Mouse (Mus musculus) spleen, postnatal 4 days (tissue): Measurements from ENCODE around the gene Kiss1r.
A peak's percentile ranks its signal among the peaks of the same experiment; 100 is the strongest.

Experiments
- DNase-seq, 2 experiments: peaks; one replicate each; pipeline ENCODE4 v3.0.0; 2022; ENCODE audit warnings: low spot score in 2 of 2

Kiss1r gene

DNA sequence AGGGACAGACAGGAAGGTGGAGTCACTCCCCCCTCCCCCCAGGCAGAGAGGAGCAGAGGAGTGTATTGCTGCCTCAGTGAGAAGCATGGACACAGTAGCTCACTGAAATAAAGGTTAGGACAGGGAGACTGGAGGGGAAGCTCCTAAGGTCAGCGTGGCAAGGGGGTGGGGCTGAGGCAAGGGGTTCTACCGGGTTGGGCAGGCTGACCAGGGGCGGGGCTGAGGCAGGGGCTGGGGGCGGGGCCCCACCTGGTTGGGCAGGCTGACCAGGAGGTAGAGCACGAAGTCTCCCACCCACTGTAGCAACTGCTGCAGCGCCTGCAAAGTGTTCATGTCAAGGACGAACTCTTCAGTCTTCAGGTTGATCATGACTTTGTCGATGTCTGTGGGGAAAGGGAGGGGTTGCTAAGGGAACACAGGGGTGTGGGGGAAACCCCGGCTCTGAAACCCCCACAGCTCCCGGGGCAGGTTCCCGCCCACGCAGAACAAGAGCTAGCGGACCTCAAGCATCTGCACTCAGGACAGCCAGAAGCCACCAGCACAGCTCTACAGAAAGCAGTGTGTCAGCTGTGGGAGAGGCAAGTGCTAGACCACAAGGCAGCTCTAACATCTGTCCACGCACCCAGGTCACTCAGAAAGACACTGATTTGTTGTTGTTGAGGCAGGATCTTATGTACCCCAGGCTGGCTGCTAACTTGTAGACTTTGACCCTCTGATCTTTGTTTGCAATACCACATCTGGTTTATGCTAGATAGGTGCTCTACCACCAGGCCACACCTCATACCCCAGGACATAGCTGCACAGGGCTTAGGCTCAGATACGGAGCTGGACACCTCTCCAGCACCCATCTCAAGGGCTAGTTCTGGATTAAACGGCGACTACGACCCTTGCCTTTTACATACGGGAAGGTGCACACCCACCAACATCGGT, 19.2 kb upstream of the Kiss1r start:
- no peak for DNase-seq

DNA sequence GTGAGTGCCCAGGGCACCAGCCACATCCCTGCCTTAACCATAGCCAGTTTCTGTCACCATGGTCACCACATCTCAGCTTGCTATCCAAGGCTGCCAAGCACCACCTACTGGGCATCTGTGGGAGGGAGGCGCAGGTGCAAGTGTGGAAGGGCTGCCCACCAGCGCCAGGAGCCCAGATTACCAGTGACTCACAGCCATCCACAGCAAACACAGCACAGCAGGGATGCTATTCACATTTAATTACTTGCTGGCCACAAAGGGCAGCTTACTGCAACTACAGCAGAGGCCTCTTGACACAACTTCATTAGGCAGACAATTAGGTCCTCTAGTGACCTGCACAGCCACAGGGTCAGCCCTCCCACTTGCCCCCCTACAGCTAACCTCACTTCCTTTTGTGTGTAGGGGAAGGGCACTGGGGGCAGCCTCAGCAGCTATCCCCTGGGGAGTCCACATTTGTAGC, 15.8 kb upstream of the Kiss1r start:
- DNase-seq = no peak

DNA sequence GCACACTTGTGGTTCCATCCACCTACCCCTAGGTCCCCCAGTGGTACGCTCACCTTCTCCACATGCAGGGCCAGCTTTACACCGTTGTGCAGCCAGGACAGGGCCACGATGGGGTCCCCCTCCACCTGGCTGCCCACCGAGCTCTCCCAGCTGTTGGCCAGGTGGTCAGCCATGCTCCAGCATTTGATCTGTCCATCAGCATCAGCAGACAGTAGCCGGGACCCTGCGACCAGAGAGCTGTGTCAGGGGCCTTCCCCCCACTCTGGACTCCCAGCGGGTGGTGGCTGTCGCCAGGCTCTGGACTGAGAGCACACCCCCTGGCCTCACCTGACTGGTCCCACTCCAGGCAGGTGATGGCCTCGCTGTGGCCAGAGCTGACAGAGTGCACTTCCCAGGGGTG, 10.1 kb upstream of the Kiss1r start:
- DNase-seq = no peak

DNA sequence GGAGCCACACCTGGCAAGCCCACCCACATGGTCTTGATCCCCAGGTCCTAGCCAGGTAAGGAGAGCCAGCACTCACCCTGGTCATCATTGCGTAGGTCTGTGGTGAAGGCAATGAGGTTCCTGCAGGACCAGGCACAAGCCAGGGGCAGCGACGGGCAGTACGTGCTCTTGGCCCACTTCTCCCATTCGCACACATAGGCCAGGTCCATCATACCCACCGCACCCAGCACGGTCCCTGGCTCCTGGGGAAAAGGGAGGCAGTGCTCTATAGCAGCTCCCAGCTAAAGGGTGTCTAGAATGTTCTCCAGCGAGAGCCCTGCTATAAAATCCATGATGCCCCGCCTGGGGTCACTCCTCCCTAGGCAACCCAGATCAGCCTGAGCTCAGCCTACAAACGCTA, 9.4 kb upstream of the Kiss1r start:
- no peak for DNase-seq

DNA sequence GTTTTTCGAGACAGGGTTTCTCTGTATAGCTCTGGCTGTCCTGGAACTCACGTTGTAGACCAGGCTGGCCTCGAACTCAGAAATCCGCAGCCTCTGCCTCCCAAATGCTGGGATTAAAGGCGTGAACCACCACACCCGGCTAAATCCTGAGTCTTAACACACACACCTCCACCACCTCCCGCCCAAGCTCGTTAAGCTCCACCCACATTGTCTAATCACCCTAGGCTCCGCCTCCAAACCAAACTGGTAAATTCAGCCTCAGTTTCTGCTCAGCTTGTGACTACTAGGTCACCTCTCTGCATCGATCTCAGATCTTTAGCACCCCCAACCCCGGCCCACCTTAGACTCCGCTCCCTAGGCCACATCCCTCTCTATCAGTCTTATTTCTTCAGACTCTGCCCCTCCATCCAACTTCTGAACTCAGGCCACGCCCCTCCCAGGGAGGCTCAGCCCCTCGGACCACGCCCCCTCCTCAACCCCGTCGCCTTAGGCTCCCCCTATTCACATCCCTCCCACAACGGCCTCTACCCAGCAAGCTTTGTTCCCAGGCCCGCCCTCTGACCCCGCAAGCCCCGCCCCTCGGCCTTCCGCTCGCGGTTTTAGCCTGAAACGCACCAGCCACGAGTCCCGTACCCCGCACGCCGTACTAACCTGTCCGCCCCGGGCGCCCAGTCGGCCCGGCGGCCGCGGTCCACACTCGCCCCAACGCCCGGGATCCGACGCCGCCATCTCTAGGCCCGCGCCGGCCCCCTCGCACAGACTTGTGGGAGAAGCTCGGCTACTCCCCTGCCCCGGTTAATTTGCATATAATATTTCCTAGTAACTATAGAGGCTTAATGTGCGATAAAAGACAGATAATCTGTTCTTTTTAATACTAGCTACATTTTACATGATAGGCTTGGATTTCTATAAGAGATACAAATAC, 8.3 kb upstream of the Kiss1r start, which contains the start of gene Med16:
TSS of gene Med16 (minus strand) at position 757 of the 925 bp plus-strand sequence.
- peak; percentile 96 to 97 for DNase-seq

DNA sequence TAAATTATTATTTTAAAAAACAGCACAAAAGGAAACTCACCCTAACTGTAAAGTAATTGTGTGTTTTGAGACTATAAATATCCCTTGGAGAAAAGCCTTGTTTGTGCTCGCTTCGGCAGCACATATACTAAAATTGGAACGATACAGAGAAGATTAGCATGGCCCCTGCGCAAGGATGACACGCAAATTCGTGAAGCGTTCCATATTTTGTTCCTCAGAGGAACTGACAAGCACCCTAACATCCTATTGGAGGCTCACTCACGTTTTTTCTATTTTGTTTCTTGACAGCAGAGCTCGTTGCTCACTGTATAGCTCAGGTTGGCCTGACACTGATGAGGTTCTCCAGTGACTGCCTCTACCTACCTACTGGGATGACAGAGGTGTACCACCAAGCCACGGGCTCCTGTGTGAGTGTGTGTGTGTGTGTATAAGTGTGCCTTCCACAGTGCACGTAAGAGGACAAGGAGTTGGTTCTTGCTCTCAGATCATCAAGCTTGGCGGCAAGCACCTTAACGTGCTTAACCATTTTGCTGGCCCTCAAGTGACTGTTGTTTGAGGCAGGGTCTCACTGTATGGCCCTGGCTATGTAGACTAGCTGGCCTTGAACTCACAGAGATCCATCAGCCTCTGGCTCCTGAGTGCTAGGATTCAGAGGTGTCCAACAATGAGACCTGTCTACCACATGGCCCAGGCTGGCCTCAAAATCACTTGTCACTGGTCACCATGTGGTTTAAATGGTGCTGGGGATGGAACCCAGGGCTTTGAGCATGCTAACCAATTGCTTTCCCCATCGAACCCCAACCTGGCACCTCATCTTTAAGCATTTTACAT, 7.5 kb upstream of the Kiss1r start:
- no peak for DNase-seq

DNA sequence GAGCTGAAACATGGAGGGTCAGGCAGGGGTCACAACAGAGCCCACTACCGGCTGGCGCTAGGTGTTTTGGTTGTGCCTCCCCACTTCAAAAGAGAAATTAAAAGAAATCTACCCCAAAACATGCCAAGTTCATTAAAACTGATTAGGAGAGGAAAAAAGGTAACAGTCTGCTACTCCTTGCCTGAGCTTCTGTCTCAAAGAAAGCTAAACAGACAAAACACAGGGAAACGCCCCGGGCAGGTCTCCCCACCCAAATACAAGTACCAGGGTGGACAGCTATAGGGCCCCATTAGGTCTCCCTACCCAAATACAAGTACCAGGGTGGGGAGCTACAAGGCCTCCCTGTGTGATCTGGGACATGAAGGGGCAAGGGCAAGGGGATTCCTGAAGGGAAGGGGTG, 6.2 kb upstream of the Kiss1r start, which contains the start of gene Gm26602:
TSS of gene Gm26602 (plus strand) at position 301 of the 400 bp plus-strand sequence.
- DNase-seq = no peak

DNA sequence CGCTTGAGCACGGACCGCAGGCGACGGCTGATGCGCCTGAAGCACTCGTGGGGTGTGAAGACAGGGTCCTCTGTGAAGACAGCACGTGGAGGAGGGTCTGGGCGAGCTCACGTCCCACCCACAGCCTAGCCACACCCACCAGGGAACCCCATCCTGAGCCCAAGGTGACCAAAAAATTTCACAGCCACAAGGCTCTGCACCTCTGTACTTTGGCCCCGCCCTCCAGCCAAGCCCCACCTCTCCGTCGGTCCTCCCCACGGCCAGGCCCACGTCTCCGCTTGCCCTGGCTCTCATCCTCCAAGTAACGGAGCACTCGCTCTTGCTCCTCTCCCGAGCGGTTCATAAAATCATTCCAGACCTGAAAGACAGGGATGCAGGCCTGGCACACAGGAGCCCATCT, 4.4 kb upstream of the Kiss1r start:
- DNase-seq = peak in 1 of 2 experiments; percentile 23

DNA sequence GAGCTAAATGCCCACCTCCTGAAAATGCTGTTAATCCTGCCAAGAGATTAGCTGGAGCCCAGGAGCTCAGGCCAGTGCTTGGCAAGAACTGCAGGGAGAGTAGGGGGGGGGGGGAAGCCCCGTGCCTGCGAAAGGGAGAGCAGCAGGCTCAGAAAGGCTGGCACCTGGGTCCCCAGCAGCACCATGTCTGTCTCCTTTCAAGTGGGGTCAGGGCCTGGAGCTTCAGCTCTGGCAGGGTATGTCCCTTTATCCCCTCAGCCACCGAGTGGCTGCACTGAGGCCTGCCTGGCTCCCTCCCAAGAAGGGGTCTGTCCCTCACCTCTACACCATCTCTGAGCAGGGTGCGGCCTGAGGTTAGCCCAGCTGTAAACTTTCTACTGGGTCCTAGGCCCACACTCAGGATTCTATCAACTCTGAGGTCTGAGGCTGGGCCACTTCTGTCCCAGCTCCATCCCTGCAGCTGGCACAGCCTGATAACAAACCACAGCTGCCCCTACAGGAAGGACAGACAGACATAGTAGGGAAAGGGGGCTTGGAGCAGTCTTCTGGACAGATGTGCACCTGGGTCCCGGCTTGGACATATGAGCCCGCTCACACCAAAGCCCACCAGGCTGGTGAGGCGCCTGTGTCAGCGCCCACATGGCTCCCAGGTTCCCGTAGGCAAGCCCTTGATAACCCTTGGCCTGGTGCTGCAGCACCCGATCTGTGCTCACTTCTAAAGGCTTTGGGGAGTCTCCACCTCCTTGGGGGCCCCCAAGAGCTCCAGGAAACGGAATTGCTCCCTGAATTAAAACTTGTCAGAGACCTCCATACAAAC, 2.4 kb upstream of the Kiss1r start:
- peak in 1 of 2 experiments; percentile 46 for DNase-seq

DNA sequence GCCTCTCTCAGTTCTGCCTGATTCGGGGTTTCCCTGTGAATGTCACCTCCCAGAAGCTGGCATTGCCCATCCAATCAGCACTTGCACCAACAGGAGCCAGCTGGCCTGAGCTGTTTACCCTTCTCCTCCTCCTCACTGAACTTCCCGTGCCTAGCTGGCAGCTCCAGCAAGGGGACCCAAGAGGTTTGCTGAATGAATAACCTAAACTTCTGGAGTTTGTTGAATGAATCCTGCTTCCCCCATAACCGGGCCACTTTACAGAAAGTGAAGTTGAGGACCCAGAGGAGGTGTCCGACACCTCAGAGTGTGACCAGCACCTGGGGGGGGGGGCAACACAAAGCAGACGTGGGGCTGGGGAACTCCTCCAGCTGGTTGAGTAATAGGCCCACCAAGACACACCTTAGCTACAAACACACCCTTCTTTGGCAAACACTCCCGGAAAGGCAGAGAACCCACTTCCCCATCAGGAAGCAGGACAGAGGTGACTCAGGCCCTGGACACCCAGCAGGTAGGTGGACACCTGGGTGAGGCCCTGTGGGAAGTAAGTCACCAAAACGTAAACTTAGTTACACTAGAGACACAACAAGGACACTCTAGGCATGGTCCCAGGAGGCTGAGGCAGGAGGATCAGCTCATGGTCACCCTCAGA, 1.7 kb upstream of the Kiss1r start:
- no peak for DNase-seq

DNA sequence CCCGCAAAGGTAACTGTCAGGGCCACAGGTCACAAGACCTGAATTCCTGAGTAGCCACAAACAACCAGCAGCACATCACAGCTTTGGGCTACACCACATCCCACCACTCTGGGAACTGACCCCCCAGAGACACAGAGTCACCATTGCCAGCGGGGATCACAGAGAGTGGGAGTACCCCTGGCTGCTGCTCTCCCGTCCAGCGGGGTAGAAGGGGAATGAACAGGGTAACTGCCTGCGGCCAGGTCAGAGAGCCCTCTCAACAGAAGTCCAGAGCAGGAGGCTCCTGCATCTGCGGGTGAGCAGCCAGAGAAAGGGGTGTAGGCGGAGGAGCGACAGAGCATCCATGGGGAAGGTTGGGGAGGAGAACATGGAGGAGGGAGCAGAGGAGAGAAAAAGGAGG, 690 bp upstream of the Kiss1r start:
- DNase-seq = peak in 1 of 2 experiments; percentile 29

DNA sequence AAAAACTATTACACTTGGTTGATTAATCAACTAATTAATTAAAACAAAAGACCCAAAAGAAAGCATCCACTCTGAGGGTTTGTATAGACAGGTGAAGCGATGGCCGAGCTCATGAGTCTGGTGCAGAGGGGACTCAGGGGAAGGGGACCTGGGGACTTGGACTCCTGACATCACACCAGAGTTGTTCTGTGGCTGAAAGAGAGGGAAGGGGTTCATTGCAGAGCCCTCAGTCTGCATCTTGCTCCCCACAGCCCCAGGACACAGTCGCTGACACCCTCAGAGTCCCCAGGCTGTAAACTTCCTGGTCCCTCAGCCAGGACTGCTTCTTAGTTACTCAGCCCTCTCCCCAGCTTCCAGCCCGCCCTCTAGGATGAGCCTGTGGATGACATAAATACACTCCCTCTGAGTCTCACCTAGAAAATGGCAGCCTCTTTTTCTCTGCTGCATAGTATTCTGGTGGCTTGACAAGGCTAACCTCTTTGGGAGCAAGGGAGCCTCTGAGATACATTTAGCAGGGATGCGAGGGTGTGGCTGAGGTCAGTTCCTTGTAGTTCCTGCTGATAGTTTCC, 845 bp downstream of the Kiss1r start:
- no peak for DNase-seq

DNA sequence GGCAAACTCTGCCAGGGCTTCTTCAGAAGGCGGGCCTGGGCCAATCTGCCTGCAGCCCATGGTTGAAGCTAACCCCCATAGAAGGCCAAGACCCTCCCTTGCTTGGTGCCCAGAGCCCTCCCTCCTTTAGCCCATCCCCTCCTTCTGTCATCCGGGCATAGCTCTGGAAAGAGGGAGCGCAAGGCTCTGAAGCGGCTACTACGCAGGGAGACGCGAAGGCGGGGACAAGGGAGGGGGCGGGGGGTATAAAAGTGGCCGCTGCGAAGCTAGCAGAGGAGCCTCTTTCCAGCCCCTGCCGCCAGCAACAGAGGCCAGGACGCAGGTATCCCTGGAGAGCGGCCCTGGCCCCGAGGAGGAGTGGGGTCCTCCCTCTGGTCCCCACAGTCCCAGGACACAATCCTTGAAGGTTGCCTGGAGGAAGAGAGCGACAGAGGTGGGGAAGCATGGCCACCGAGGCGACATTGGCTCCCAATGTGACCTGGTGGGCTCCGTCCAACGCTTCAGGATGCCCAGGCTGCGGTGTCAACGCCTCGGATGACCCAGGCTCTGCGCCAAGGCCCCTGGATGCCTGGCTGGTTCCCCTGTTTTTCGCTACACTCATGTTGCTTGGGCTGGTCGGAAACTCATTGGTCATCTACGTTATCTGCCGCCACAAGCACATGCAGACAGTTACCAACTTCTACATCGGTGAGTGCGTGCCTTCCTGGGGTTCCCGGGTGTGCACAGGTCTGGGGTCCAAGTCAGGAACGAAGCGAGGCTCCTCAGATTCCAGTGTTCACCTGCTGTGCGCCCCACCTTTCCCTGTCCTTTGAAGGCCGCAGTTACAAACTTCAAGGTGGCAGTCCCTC, 1.7 kb downstream of the Kiss1r start:
- DNase-seq = no peak

DNA sequence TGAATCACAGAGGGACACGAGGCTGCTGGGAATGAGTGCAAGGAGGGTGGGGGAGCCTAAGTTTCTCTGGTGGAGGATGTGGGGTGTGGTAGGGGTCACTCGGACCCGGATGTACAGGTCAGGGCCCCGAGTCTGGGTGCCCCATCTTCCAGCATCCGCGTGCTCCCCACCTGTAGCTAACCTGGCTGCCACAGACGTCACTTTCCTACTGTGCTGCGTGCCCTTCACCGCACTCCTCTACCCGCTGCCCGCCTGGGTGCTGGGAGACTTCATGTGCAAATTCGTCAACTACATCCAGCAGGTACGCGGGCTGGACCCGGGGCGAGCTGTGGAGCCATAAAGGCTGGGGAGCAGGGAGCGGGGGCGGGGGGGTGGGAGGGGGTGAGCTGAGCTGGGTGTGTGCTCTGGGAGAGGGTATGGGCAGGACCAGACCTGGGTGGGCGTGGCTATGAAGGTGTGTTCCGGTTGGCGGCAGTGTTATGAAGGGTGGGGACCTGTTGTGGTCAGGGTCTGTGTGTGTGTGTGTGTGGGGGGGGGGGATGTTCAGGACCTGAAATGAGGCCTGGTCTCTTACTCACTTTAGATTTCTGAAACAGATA, 2.6 kb downstream of the Kiss1r start:
- DNase-seq = no peak

DNA sequence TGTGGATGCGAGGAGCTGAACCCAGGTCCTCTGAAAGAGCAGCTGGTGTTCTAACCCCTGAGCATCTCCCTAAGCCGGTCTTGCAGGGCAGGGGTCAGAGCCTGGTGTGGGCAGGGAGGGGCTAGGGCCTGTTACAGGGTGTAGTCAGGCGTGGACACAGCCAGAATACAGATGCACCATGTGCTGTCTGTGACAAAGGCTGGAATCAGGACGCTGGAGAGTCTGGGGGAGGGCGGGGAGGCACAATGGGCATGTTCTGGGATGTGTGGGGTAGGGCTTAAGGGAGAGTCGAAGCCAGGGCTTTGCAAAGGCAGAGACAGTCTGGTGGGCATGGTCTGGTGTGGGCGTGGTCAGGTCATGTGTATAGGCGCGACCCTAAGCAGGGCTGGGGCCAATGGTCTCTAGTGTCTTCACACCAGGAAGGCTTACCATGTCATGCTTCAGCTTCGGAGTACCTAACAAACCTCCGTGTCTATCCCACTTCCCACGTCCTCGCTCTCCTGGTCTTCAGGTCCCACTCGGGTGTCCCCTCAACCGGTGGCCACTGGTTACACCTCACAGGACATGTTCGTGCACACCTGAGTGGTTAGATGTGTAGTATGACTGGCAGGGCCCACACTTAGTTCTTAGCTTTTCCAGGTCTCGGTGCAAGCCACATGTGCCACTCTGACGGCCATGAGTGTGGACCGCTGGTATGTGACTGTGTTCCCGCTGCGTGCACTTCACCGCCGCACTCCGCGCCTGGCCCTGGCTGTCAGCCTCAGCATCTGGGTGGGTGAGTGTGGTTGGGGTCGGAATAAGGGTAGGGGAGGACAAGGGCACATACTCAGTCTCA, 3.5 kb downstream of the Kiss1r start:
- no peak for DNase-seq

DNA sequence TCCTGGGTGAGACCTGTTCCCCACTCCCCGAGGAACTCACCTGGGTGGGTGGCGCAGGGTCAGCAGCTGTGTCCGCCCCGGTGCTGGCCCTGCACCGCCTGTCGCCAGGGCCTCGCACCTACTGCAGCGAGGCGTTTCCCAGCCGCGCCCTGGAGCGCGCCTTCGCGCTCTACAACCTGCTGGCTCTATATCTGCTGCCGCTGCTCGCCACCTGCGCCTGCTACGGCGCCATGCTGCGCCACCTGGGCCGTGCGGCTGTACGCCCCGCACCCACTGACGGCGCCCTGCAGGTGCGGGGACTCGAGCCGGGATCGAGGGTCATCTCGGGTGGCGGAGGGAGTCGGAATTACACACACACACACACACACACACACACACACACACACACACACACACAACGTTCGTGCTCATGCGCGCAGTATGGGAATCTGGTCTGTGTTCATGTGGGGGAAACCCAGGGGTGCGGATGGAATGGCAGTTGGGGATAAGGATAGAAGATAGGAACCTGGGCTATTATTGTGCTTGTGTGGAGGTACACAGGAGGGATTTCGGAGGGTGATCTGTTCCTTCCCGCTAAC, 4.3 kb downstream of the Kiss1r start, which contains the start of gene R3hdm4:
TSS of gene R3hdm4 (minus strand) at position 251 of the 578 bp plus-strand sequence.
- DNase-seq = no peak

DNA sequence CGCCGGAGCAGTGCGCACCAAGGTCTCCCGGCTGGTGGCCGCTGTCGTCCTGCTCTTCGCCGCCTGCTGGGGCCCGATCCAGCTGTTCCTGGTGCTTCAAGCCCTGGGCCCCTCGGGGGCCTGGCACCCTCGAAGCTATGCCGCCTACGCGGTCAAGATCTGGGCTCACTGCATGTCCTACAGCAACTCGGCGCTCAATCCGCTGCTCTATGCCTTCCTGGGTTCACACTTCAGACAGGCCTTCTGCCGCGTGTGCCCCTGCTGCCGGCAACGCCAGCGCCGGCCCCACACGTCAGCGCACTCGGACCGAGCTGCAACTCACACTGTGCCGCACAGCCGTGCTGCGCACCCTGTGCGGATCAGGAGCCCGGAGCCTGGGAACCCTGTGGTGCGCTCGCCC, 4.8 kb downstream of the Kiss1r start:
- no peak for DNase-seq
